Mouse (Mus musculus): ENCODE measurements around the gene Fcrls.
A peak's percentile ranks its signal among the peaks of the same experiment; 100 is the strongest.

Gene Fcrls

GRCm38 (mm10) chr3:87263436-87263835, at the start of gene Fcrls:
TSS of gene Fcrls (minus strand) at chr3:87263738.
- no peak for DNase-seq

GRCm38 (mm10) chr3:87309922-87310321, 46.4 kb upstream of the Fcrls start:
- no peak for DNase-seq

GRCm38 (mm10) chr3:87299901-87300300, 36.4 kb upstream of the Fcrls start:
- no peak for DNase-seq

GRCm38 (mm10) chr3:87274372-87274771, 10.8 kb upstream of the Fcrls start:
- no peak for DNase-seq

- no peak for DNase-seq
These were observed 3.0 kb upstream of the Fcrls start for GRCm38 (mm10) chr3:87266581-87266980.

GRCm38 (mm10) chr3:87255239-87255638, 8.3 kb downstream of the Fcrls start:
- DNase-seq = no peak

GRCm38 (mm10) chr3:87249571-87249970, 14.0 kb downstream of the Fcrls start:
- no peak for DNase-seq

- DNase-seq = no peak
These were observed 16.2 kb downstream of the Fcrls start for GRCm38 (mm10) chr3:87247292-87247691.

GRCm38 (mm10) chr3:87243654-87244053, 19.9 kb downstream of the Fcrls start:
- DNase-seq = peak; percentile 14

GRCm38 (mm10) chr3:87240909-87241308, 22.6 kb downstream of the Fcrls start:
- no peak for DNase-seq

- no peak for DNase-seq
These were observed 39.9 kb downstream of the Fcrls start for GRCm38 (mm10) chr3:87223636-87224035.

- no peak for DNase-seq
These were observed 41.2 kb downstream of the Fcrls start for GRCm38 (mm10) chr3:87222346-87222745.

- DNase-seq = no peak
These were observed 48.4 kb downstream of the Fcrls start for GRCm38 (mm10) chr3:87215176-87215575.

GRCm38 (mm10) chr3:87214221-87214864, 49.2 kb downstream of the Fcrls start:
- no peak for DNase-seq

GRCm38 (mm10) chr3:87206336-87207075, 57.0 kb downstream of the Fcrls start:
- no peak for DNase-seq

Data from cerebellum, adult 9-11 months (tissue).